Mouse (Mus musculus): ENCODE measurements around the gene Zfp664. TPM values are rescaled to one million over a fixed set of nuclear protein-coding genes. Genes with fewer than 3 reads are reported as not detected.
A peak's percentile ranks its signal among the peaks of the same experiment; 100 is the strongest.

Gene Zfp664
- total RNA-seq, 2 experiments from 2014 or later, result 65.1 to 66.1 TPM

DNA sequence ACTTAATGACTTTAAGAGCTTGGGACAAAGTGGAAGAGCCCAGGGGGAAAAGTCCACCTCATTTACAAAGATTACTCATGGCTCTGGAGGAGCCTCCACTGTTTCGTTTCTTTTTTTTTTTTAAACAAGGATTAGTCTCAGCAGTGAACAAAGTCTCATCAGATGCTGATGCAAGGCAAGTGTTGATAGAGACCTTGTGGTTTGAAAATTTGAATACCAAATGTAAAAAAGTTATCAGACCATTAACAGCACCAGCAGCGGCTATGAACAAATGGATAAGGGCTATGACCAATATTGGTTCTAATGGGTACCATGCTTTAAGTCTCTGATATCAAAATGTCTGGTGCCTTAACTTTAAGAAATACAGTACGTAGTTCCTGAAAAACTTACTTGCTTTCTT, 13.5 kb upstream of the Zfp664 start:
- H3K27ac ChIP-seq, result no peak overlapping the region
- TF ChIP-seq CTCF (conservative IDR thresholded peaks at IDR 0.05), result no peak
- DNase-seq (ENCODE audit: low spot score in 2 of 2), result no peak

GRCm38 (mm10) chr5:124851572-124851971, 10.9 kb upstream of the Zfp664 start:
- no peak overlapping the region; the same call in 1 of the 2 replicates for H3K27ac ChIP-seq

More for the DNA sequence above, 13.5 kb upstream of the Zfp664 start:
- H3K4me3 ChIP-seq, result no peak overlapping the region

GRCm38 (mm10) chr5:124852294-124852693, 10.2 kb upstream of the Zfp664 start:
- no peak for DNase-seq (ENCODE audit: low spot score in 2 of 2)
- H3K4me3 ChIP-seq, result no peak overlapping the region
- no peak for TF ChIP-seq CTCF (conservative IDR thresholded peaks at IDR 0.05)
- no peak overlapping the region for H3K27ac ChIP-seq

More at GRCm38 (mm10) chr5:124851572-124851971, 10.9 kb upstream of the Zfp664 start:
- TF ChIP-seq CTCF (conservative IDR thresholded peaks at IDR 0.05), result no peak
- DNase-seq (ENCODE audit: low spot score in 2 of 2), result no peak
- H3K4me3 ChIP-seq, result no peak overlapping the region

DNA sequence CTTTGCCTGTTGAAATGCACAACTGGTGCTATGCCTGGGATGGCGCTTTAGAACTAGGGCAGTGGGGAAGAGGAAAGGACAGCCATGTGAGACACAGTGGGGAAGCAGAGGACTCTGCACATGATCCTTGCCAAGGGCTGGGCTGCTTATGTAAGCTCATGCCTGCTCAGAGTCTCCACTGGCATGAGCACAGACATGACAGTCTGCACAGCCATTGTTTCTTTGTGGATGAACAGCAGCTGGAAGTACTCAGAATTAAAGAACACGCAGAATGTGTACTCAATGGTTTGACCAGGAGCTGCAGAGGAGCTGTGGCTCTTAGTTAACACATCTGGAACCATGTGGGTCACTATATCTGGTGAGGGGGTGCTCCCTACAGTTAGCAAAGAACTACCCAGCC, 9.4 kb upstream of the Zfp664 start:
- peak overlapping the region; percentile 12; the same call in 1 of the 2 replicates for H3K27ac ChIP-seq
- no peak for DNase-seq (ENCODE audit: low spot score in 2 of 2)
- no peak for TF ChIP-seq CTCF (conservative IDR thresholded peaks at IDR 0.05)
- H3K4me3 ChIP-seq, result no peak overlapping the region

DNA sequence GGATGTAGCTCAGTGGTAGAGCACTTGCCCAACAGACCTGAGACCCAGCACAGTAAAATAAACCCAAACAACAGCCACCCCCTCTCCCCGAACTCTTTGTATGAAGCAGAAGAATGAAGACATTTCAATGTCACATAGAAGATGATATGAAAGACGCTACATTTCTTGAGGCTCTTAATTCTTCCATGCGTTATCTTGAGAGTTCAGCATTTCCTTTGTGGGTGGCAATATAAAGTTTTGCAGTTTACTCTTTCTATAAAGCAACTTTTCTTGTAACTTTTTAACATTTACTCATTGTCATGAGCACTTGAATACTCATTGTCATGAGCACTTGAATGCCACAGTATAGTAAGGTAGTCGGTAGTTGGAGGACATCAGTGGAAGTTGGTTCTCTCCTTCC, 8.3 kb upstream of the Zfp664 start:
- Histone ChIP-seq H3K4me3 (no peak overlapping the region), H3K27ac (no peak overlapping the region)
- DNase-seq (ENCODE audit: low spot score in 2 of 2), result no peak
- no peak for TF ChIP-seq CTCF (conservative IDR thresholded peaks at IDR 0.05)

DNA sequence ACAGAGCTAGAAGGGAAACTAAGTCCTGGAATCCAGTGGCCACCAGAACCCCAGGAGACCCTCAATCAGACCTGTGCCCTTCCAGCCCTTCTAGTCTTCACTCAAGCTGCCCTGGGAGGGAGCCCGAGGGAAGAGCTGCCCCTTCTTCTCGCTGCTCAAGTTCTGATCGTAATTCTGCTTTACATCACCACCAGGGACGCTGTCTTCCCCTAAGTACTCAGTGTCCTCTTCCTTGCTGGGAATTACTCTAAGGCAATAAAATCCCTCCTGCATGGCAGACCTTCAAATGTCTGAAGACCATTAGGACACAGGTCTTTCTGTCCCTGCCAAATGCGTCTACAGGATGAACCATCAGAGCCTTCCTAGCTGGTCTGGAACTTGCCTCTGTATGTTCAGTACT, 2.5 kb upstream of the Zfp664 start:
- TF ChIP-seq CTCF (conservative IDR thresholded peaks at IDR 0.05), result peak; percentile 84
- Histone ChIP-seq H3K27ac (no peak overlapping the region), H3K4me3 (peak overlapping the region; percentile 93)
- DNase-seq (ENCODE audit: low spot score in 2 of 2), result no peak

GRCm38 (mm10) chr5:124861463-124861862, 1.0 kb upstream of the Zfp664 start:
- Histone ChIP-seq H3K4me3 (peak overlapping the region; percentile 93), H3K27ac (peak overlapping the region; percentile 97)
- no peak for TF ChIP-seq CTCF (conservative IDR thresholded peaks at IDR 0.05)
- peak in 1 of 2 experiments; percentile 30 for DNase-seq (ENCODE audit: low spot score in 2 of 2)

DNA sequence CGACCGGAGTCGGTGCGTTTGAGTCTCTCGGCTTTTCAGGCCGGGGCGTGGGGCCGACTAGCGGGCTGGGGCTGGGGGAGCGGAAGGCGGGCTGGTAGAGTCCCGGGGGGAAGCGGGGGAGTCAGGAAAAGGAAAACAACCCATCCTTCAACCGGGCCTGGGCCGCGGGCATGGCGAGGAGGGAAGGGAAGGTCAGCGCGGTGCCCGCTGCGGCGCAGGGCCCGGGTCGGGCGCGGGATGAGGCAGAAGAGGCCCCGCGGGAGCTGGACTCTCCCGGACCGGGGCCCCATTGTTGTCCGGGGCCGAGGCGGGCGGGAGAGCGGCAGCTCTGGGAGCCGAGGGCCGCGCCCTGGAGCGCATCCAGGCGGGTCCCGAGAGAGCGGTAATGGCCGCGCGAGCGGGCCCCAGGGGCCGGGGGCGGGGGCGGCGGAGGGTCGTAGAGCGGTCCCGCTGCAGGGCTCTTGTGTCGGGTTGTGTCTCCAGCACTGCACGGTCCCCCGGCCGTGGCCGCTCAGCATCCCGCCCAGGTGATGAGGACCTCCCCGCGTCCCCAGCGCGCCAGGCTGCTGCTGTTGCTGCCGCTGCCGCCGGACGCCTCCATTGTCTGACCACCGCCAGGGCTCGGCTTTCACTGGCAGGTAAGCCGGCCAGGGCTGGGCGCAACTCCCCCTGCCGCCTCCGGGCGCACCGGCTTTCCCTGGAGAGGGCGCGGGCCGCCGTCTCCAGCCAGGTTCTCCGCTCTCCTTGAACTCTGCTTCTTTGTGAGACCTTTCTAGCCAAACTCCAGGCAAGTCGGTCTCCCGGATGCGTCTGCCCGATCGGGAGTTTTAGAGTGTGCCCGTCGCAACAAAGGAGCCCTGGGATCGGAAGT, 615 bp downstream of the Zfp664 start:
- Histone ChIP-seq H3K27ac (peak overlapping the region; percentile 89), H3K4me3 (peak overlapping the region; percentile 93)
- TF ChIP-seq CTCF (conservative IDR thresholded peaks at IDR 0.05), result no peak; the same call in 1 of the 2 replicates
- DNase-seq (ENCODE audit: low spot score in 2 of 2), result no peak

DNA sequence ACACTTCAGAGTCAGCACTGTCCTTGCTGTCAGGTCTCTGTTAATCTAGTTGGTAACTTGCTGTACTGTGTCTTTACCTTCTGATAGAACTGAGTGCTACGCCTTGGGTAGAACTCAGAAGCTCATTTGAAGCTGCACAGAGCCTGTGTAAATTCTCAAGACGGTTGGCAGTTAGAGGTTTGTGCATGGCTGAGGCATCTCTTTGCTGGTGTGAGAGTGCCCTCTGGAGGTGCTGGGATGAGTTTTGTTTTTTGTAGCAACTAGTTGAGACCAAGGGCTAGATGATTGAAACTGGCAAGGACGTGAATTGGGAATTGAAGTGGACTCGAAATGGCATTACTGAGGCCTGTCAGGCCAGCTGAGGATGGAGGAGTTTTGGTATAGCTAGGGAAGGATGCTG, 6.5 kb downstream of the Zfp664 start:
- Histone ChIP-seq H3K4me3 (no peak overlapping the region), H3K27ac (no peak overlapping the region)
- peak; percentile 76 to 80 for DNase-seq (ENCODE audit: low spot score in 2 of 2)
- TF ChIP-seq CTCF (conservative IDR thresholded peaks at IDR 0.05), result peak; percentile 89

- no peak overlapping the region for H3K27ac ChIP-seq
- H3K4me3 ChIP-seq, result no peak overlapping the region
- no peak for DNase-seq (ENCODE audit: low spot score in 2 of 2)
- TF ChIP-seq CTCF (conservative IDR thresholded peaks at IDR 0.05), result no peak
Observed at GRCm38 (mm10) chr5:124872033-124872432, 9.5 kb downstream of the Zfp664 start.

DNA sequence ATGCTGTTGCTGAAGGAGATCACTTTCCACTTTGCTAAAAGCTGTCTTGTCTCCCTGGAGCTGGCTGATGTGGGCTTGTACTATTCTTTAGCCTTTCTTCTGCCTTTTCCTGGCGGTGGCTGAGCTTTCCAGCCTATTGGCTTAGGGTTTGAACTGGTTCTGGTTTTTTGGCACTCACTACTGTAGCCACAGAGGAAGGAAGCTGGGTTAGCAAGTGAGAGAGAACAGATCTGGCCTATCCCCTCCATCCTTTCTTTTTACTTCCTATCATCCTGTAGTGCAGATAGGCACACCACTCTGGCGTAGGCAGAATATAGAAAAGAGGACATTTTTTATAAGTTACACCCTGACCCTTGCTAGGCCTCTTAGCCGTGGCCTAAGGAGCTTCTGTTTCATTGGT, 10.6 kb downstream of the Zfp664 start:
- no peak for TF ChIP-seq CTCF (conservative IDR thresholded peaks at IDR 0.05)
- DNase-seq (ENCODE audit: low spot score in 2 of 2), result no peak
- H3K4me3 ChIP-seq, result no peak overlapping the region
- H3K27ac ChIP-seq, result 0 out of 2 replicates have a peak overlapping the region, but pooled peaks have one; percentile 12

DNA sequence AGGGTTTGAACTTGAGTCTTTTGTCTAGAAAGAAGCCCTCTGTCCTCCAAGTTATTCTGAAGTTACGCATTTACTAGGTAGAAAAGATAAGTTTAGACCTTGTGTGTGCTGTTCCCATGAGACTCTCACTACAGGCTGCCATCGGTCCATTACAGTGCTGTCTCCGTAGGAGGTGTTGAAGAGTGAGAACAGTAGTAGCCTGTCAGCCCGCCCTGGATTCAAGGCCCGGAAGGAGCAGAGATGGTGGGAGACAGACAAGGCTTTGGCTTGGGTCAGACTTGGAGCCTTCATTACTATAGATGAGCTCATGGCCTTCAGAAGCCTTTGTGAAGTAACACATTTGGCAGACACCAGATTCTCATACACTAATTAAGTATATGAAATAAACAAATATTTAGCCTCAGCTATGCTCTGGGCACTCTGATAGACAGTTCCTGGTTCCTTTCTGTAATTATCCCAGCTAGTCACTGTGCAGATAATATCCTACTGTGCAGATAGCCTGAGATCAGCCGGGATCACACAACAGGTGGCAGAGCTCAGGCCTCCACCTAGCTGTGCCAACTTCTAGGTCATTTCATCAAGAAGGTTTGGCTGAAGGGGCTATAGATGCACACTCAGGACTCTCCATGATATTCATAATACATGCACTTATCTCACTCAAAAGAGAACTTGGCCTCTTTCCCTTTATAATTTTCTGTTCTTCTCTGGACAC, 11.6 kb downstream of the Zfp664 start:
- no peak for DNase-seq (ENCODE audit: low spot score in 2 of 2)
- Histone ChIP-seq H3K27ac (no peak overlapping the region), H3K4me3 (no peak overlapping the region)
- 0 out of 2 replicates have a peak, but pooled peaks have one; percentile 1 for TF ChIP-seq CTCF (conservative IDR thresholded peaks at IDR 0.05)

GRCm38 (mm10) chr5:124879251-124879650, 16.8 kb downstream of the Zfp664 start:
- no peak for DNase-seq (ENCODE audit: low spot score in 2 of 2)
- no peak overlapping the region for H3K27ac ChIP-seq
- TF ChIP-seq CTCF (conservative IDR thresholded peaks at IDR 0.05), result no peak
- no peak overlapping the region for H3K4me3 ChIP-seq

Data from layer of hippocampus, adult 2 months (tissue).